Mouse (Mus musculus) olfactory bulb, adult 2 months (tissue): ENCODE measurements around the gene Syt6. TPM values are rescaled to one million over a fixed set of nuclear protein-coding genes. Genes with fewer than 3 reads are reported as not detected.

Source experiments
- H3K27ac ChIP-seq: fragments of 200-500 bp; 2 replicates; pipeline ENCODE4 v1.5.1; 2012; ENCODE audit warnings: low read depth, low read length; ENCODE audit not compliant: insufficient read depth
- H3K4me1 ChIP-seq: fragments of 200-500 bp; 2 replicates; pipeline ENCODE4 v1.6.1; 2012; ENCODE audit warnings: low read length; ENCODE audit not compliant: control insufficient read depth, insufficient read depth
- H3K4me3 ChIP-seq: fragments of 200-500 bp; 2 replicates; pipeline ENCODE4 v1.5.1; 2012; ENCODE audit warnings: mild to moderate bottlenecking, low read depth, low read length, moderate library complexity; ENCODE audit not compliant: insufficient read depth
- CTCF ChIP-seq: fragments of 200-500 bp; IDR thresholded peaks from 2 replicates; pipeline ENCODE4 v1.5.1; 2012; ENCODE audit warnings: low read depth, mild to moderate bottlenecking, low read length, moderate library complexity; ENCODE audit not compliant: insufficient read depth
- POLR2A ChIP-seq: fragments of 200-500 bp; IDR thresholded peaks from 2 replicates; pipeline ENCODE4 v1.6.1; 2012; ENCODE audit warnings: mild to moderate bottlenecking, low read depth, low read length, moderate library complexity; ENCODE audit not compliant: insufficient read depth
- WGBS: fragments of 180-500 bp; shearing (Covaris S2); methylation state at CpG from one replicate; pipeline ENCODE4 v1.1.7; 2018; 5-methylcytosine and 5-hydroxymethylcytosine counted together
- polyA plus RNA-seq: library from polyadenylated mRNA; stranded (reverse); fragments of >200 nt; gene quantifications from 2 replicates; pipeline ENCODE4 v1.2.4, GENCODE M21; 2012; ENCODE audit warnings: low replicate concordance; ENCODE audit not compliant: missing spikeins, insufficient read depth, insufficient read length

The Syt6 gene
- polyA plus RNA-seq, 1 experiment: 104 TPM

DNA sequence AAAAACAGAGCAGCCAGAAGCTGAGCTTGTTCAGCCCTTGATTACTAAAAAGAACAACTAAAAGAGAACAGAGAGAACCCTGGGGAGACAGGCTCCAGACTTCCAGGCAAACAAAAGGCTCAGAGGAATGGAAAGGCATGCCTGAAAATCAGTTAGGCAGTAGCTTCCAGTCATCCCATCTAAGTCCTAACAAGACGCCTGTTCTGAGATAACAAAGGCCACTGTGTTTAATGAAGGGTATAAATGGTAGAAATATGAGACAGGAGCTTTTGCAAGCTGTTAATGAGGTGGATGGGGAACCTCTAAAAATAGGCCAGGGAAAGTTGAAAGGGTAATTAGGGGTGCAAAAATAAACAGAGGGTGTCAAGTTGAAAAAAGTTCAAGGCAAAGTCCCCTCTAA is 75.4 kb downstream of the Syt6 start:
- 42% methylated on average over 1 of the region's 1 CpGs for whole genome bisulfite sequencing
- Histone ChIP-seq H3K27ac (no peak overlapping the region), H3K4me3 (no peak overlapping the region), H3K4me1 (0 out of 2 replicates have a peak, but pooled peaks cover 2% of the 10 kb centered on the region)
- no peak for TF ChIP-seq POLR2A
- no peak for TF ChIP-seq CTCF

DNA sequence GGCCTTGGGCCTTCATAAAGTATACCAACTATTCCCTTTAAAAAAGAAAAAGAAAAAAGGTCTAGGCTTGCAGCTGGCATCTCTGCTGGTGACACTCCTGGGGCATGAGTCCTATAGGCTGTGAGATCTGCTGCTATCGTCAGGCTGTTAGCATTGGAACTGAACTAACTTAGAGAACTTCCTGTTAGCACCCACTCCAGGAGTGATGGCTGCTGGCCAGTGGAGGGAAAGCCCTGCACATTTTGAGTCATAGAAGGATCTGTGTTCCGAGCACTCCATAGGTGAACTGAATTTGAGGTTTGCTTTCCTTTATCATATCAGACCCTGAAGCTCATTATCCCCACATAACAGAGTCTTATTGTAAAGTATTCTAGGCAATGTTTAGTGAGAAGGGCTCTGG is 85.0 kb downstream of the Syt6 start:
- Histone ChIP-seq H3K27ac (no peak overlapping the region), H3K4me1 (no peaks in the 10 kb centered on the region), H3K4me3 (no peak overlapping the region)
- WGBS: 81% methylated on average over 2 of the region's 2 CpGs
- TF ChIP-seq POLR2A: no peak
- no peak for TF ChIP-seq CTCF

DNA sequence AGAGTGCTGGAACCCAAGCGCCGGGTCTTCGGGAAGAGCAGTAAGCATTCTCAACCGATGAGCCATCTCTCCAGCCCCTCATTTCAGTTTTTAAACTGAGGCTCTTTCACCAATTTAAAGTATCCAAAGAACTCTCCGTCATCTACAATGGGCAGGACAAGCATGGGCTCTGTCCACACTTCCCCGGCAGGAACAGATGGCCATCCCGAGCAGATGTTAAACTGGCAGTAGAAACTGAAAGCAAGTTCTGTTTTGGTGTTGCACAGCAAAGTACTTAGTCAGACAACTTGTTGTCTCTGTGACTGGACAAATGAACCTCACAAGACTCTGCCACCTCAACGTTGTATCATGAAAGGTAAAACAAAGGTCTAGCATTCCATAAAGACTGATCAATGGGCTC is 86.7 kb downstream of the Syt6 start:
- Histone ChIP-seq H3K4me1 (no peaks in the 10 kb centered on the region), H3K27ac (no peak overlapping the region), H3K4me3 (no peak overlapping the region)
- TF ChIP-seq POLR2A (no peak), CTCF (no peak)
- 88% methylated on average over 8 of the region's 8 CpGs for WGBS

DNA sequence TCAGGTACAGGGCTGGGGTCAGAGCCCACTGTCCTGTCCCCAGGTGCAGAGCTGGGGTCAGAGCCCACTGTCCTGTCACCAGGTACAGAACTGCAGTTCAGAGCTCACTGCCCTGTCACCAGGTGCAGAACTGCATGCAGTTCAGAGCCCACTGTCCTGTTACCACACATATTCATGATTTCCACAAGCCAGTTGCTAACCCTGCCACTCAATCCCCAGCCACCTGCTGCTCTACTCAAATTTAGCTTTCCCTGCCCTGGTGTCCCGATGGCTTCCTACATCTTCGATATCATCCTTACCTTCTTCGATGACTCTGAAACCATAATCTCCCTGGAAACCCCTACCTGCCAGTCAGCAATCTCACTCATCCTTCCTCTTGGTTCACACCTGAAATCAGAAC is 88.4 kb downstream of the Syt6 start:
- WGBS: 98% methylated on average over 3 of the region's 3 CpGs
- no peak overlapping the region for H3K4me3 ChIP-seq
- no peak overlapping the region for H3K27ac ChIP-seq
- TF ChIP-seq POLR2A: no peak
- no peak for TF ChIP-seq CTCF
- peaks cover 2% of the 10 kb centered on the region; the same call in 1 of the 2 replicates for H3K4me1 ChIP-seq

DNA sequence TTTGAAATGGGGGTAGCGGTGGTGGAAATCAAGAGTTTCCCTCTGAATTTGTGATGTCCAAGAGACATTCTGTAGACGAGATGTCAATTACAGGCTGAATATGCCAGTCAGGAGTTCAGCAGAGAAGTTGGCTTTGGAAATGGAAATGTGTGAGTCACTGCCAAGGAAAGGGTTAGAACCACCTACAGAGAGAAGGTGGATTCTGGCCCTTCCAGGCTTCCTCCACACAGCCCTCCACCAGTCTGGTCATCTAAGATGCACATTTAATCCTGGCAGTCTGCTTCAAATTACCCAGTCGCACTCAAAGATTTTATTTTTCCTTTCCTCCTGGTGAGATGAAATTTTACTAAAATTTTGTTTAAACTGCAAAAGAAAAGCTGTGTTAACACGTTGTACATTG is 97.1 kb downstream of the Syt6 start:
- 70% methylated on average over 4 of the region's 4 CpGs for WGBS
- no peak overlapping the region for H3K27ac ChIP-seq
- no peak for TF ChIP-seq POLR2A
- no peak for TF ChIP-seq CTCF
- no peak overlapping the region for H3K4me3 ChIP-seq
- H3K4me1 ChIP-seq: peaks cover 3% of the 10 kb centered on the region; the same call in 1 of the 2 replicates

DNA sequence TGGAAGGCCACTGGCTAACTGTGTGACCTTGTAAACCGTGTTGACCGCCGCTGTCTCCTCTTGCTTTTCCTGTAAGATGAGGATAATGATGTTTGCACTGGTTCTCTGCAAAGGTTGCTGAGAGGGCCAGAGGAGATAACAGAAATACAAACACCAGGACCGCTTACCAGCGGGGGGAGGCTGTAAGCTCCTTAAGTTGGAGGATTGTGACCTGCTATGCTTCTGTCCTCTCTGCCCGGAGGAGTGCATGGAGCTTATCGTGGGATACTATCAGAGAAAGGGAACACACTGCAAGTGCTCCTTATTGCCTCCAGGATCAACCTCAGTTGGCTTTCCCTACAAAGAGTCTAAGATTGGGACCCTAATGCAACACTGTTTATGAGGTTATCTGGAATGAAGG is 97.7 kb downstream of the Syt6 start:
- WGBS: 62% methylated on average over 7 of the region's 7 CpGs
- H3K4me3 ChIP-seq: no peak overlapping the region

DNA sequence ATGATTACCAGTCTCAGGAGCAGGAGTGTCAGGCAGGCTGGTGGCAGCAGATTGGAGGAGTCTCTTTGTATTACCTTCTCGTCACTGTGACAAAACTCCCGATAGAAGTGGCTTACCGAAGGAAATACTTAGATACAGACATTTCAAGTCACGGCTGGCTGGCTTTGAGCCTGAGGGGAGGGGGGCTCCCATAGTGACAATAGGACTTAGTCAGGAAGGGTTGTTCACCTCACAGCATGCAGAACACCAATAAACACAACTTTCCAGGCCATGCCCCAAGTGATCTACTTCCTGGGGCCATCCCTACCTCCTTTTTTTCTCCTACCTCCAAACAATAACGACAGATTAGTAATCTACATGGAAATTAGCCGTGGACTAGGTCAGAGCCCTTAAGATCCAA is 103.8 kb downstream of the Syt6 start:
- TF ChIP-seq CTCF: no peak
- TF ChIP-seq POLR2A: no peak
- Histone ChIP-seq H3K4me3 (no peak overlapping the region), H3K27ac (no peak overlapping the region), H3K4me1 (peaks cover 13% of the 10 kb centered on the region)
- 67% methylated on average over 6 of the region's 6 CpGs for WGBS

More for the DNA sequence above, 97.7 kb downstream of the Syt6 start:
- H3K4me1 ChIP-seq: peaks cover 2% of the 10 kb centered on the region; the same call in 1 of the 2 replicates
- no peak overlapping the region for H3K27ac ChIP-seq
- TF ChIP-seq POLR2A: no peak
- TF ChIP-seq CTCF: no peak

DNA sequence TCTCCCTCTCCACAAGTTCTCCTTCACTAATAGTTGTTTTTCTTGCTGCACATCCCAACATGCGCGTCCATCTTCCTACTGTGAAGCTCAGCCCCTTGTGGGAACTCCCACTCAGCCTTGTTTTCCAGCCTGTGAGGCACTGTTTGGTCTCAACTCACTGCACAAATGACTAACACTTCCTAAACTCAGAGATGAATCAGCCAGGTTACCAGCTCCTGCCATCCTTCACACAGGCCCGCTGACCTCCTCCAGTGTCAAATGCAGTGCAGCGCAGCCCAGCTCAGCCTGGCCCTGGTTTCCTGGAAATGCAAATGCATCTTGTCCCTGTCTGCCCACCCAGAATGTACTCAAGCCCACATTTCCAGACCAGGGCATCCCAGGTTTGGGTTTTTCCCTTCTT is 107.4 kb downstream of the Syt6 start:
- H3K4me3 ChIP-seq: no peak overlapping the region
- peaks cover 15% of the 10 kb centered on the region for H3K4me1 ChIP-seq
- TF ChIP-seq POLR2A: no peak
- no peak for TF ChIP-seq CTCF
- WGBS: 25% methylated on average over 4 of the region's 4 CpGs
- peak overlapping the region; percentile 94 for H3K27ac ChIP-seq

DNA sequence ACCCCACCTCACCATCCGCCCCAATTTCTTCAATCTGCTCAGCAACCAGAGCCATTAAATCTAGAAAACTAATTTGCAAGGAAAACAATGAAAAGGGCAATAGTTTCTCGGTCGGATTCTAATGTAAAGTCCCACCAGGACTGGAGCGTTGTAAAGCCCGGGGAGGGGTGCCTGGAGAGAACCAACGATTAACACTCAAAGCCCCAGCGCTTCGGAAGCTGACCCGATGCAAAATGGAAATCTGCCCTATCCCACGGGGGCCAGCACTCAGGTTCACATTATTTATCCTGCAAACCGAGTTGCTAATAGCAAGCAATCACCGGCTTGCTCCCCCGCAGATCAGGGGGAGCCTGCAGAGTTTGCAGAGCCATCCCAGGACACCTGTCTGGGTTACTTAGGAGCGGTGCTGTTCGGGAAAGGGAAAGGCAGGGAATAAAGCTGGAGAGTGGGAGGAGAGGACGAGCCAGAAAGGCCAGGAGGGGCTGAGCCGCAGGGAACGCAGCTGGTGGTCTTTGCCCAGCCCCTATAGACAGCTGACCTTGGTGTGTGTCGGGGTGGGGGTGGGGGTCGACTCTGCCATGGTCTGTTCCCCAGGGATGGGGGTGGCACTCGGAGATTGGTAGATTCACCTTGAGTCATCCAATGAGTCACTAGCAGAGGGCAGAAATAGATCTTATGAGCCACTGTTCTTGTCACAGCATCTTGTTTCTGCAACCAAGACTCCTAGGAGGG is 108.4 kb downstream of the Syt6 start:
- 7% methylated on average over 21 of the region's 21 CpGs for WGBS
- H3K4me3 ChIP-seq: peak overlapping the region; percentile 10
- no peak for TF ChIP-seq POLR2A
- TF ChIP-seq CTCF: no peak
- peak overlapping the region; percentile 94 for H3K27ac ChIP-seq
- H3K4me1 ChIP-seq: peaks cover 15% of the 10 kb centered on the region

DNA sequence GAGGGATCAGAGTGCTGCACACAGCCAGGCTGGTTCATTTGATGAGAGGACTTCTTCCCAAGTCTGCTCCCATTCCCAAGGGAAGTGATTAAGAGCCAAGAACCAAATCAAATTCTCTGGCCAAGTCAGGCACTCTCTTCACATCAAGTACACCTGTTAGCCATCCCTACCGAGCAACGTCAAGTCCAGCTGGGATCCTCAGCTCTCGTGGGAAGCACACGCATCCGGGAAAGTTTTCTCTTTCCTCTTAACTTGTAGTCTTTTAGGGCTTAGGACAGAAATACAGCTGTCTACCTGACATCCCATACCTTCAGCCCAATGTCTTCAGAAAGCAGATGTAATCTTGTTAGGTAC is 108.9 kb downstream of the Syt6 start:
- WGBS: 45% methylated on average over 5 of the region's 5 CpGs
- TF ChIP-seq POLR2A (no peak), CTCF (no peak)
- Histone ChIP-seq H3K4me3 (no peak overlapping the region), H3K27ac (peak overlapping the region; percentile 72), H3K4me1 (peaks cover 15% of the 10 kb centered on the region)
